Mouse (Mus musculus) limb, embryonic 12.5 days (tissue): ENCODE measurements around the gene Slc16a9. TPM values are rescaled to one million over a fixed set of nuclear protein-coding genes. Genes with fewer than 3 reads are reported as not detected.

Experiments used
- ATAC-seq: fragments of 200-750 bp; cut with Nextera tagmentation; 2 replicates; pipeline ENCODE4 v1.8.0; 2017; ENCODE audit warnings: low read depth, moderate TSS enrichment; ENCODE audit not compliant: insufficient number of reproducible peaks, insufficient read depth, low FRiP score, low TSS enrichment
- H3K27ac ChIP-seq: fragments of 300-500 bp; sonication (generic); 2 replicates; pipeline ENCODE4 v1.5.1; 2016; ENCODE audit warnings: mild to moderate bottlenecking, moderate library complexity
- H3K27me3 ChIP-seq: fragments of 300-500 bp; sonication (generic); 2 replicates; pipeline ENCODE4 v1.6.1; 2016; ENCODE audit warnings: mild to moderate bottlenecking, moderate library complexity
- H3K36me3 ChIP-seq: fragments of 300-500 bp; sonication (generic); 2 replicates; pipeline ENCODE4 v1.6.1; 2016; ENCODE audit warnings: mild to moderate bottlenecking, moderate library complexity
- H3K4me1 ChIP-seq: fragments of 300-500 bp; sonication (generic); replicated peaks from 2 replicates; pipeline ENCODE4 v1.6.1; 2016
- H3K4me2 ChIP-seq: fragments of 300-500 bp; sonication (generic); 2 replicates; pipeline ENCODE4 v1.6.1; 2016; ENCODE audit warnings: mild to moderate bottlenecking, moderate library complexity
- H3K4me3 ChIP-seq: fragments of 300-500 bp; sonication (generic); replicated peaks from 2 replicates; pipeline ENCODE4 v1.5.1; 2016; ENCODE audit warnings: mild to moderate bottlenecking
- H3K9ac ChIP-seq: fragments of 300-500 bp; sonication (generic); replicated peaks from 2 replicates; pipeline ENCODE4 v1.6.1; 2016; ENCODE audit warnings: mild to moderate bottlenecking, moderate library complexity
- H3K9me3 ChIP-seq: fragments of 300-500 bp; sonication (generic); 2 replicates; pipeline ENCODE4 v1.6.1; 2016; ENCODE audit warnings: mild to moderate bottlenecking, moderate library complexity
- WGBS: fragments of 180-500 bp; shearing (Covaris S2); methylation state at CpG from one replicate; pipeline ENCODE4 v1.1.7; 2016; 5-methylcytosine and 5-hydroxymethylcytosine counted together
- polyA plus RNA-seq: library from polyadenylated mRNA; unstranded; fragments of >200 nt; fragmentation: Nextera tagmentation; extraction: Ambion mirVana; gene quantifications from 2 replicates; pipeline ENCODE4 v1.2.1, GENCODE M21; 2016

The Slc16a9 gene
- polyA plus RNA-seq, 1 experiment from 2014 or later = 0.75 TPM

- H3K4me2 ChIP-seq = no peak overlapping the region
- H3K4me3 ChIP-seq = no peak overlapping the region
- no peak overlapping the region for H3K27ac ChIP-seq
- no peaks in the 10 kb centered on the region for H3K36me3 ChIP-seq
- no peak for ATAC-seq
- no peak overlapping the region for H3K9ac ChIP-seq
- peaks cover 26% of the 10 kb centered on the region for H3K27me3 ChIP-seq
- H3K9me3 ChIP-seq = no peaks in the 10 kb centered on the region
- H3K4me1 ChIP-seq = 0 out of 2 replicates have a peak, but pooled peaks cover 5% of the 10 kb centered on the region
- WGBS = 80% methylated on average over 6 of the region's 6 CpGs
Measured at GRCm38 (mm10) chr10:70250766-70251165, 5.9 kb downstream of the Slc16a9 start.

GRCm38 (mm10) chr10:70254666-70255065 lies 9.8 kb downstream of the Slc16a9 start:
- 71% methylated on average over 4 of the region's 4 CpGs for WGBS
- H3K9me3 ChIP-seq = no peaks in the 10 kb centered on the region
- no peaks in the 10 kb centered on the region for H3K4me1 ChIP-seq
- no peaks in the 10 kb centered on the region for H3K36me3 ChIP-seq
- H3K9ac ChIP-seq = no peak overlapping the region
- H3K27me3 ChIP-seq = no peaks in the 10 kb centered on the region
- H3K4me3 ChIP-seq = no peak overlapping the region
- no peak overlapping the region for H3K4me2 ChIP-seq
- H3K27ac ChIP-seq = no peak overlapping the region
- no peak for ATAC-seq

GRCm38 (mm10) chr10:70255601-70256210 lies 10.8 kb downstream of the Slc16a9 start:
- Histone ChIP-seq H3K4me3 (no peak overlapping the region), H3K27me3 (no peaks in the 10 kb centered on the region), H3K4me1 (no peaks in the 10 kb centered on the region), H3K27ac (no peak overlapping the region), H3K9me3 (no peaks in the 10 kb centered on the region), H3K9ac (no peak overlapping the region), H3K36me3 (no peaks in the 10 kb centered on the region), H3K4me2 (no peak overlapping the region)
- 86% methylated on average over 15 of the region's 15 CpGs for WGBS
- no peak for ATAC-seq

- H3K4me2 ChIP-seq = no peak overlapping the region
- no peak overlapping the region for H3K27ac ChIP-seq
- H3K9ac ChIP-seq = no peak overlapping the region
- WGBS = 84% methylated on average over 4 of the region's 4 CpGs
- H3K36me3 ChIP-seq = no peaks in the 10 kb centered on the region
- H3K4me1 ChIP-seq = no peaks in the 10 kb centered on the region
- H3K4me3 ChIP-seq = no peak overlapping the region
- no peak for ATAC-seq
- no peaks in the 10 kb centered on the region for H3K27me3 ChIP-seq
- no peaks in the 10 kb centered on the region for H3K9me3 ChIP-seq
Measured at GRCm38 (mm10) chr10:70257029-70257428, 12.1 kb downstream of the Slc16a9 start.

- ATAC-seq = no peak
- no peak overlapping the region for H3K27ac ChIP-seq
- H3K9me3 ChIP-seq = no peaks in the 10 kb centered on the region
- H3K4me2 ChIP-seq = no peak overlapping the region
- H3K27me3 ChIP-seq = no peaks in the 10 kb centered on the region
- WGBS = 74% methylated on average over 4 of the region's 4 CpGs
- no peaks in the 10 kb centered on the region for H3K36me3 ChIP-seq
- H3K4me3 ChIP-seq = no peak overlapping the region
- H3K4me1 ChIP-seq = no peaks in the 10 kb centered on the region
- H3K9ac ChIP-seq = no peak overlapping the region
Measured at GRCm38 (mm10) chr10:70260904-70261303, 16.0 kb downstream of the Slc16a9 start.

GRCm38 (mm10) chr10:70262051-70262450 lies 17.2 kb downstream of the Slc16a9 start:
- 80% methylated on average over 3 of the region's 3 CpGs for WGBS
- Histone ChIP-seq H3K4me3 (no peak overlapping the region), H3K4me1 (no peaks in the 10 kb centered on the region), H3K27ac (no peak overlapping the region), H3K36me3 (no peaks in the 10 kb centered on the region), H3K9ac (no peak overlapping the region), H3K9me3 (no peaks in the 10 kb centered on the region), H3K4me2 (no peak overlapping the region), H3K27me3 (no peaks in the 10 kb centered on the region)
- ATAC-seq = no peak

GRCm38 (mm10) chr10:70263681-70264189 lies 18.8 kb downstream of the Slc16a9 start:
- H3K27me3 ChIP-seq = no peaks in the 10 kb centered on the region
- no peaks in the 10 kb centered on the region for H3K9me3 ChIP-seq
- H3K4me1 ChIP-seq = no peaks in the 10 kb centered on the region
- no peak overlapping the region for H3K4me2 ChIP-seq
- no peaks in the 10 kb centered on the region for H3K36me3 ChIP-seq
- WGBS = 95% methylated on average over 4 of the region's 4 CpGs
- H3K9ac ChIP-seq = no peak overlapping the region
- ATAC-seq = no peak
- no peak overlapping the region for H3K4me3 ChIP-seq
- H3K27ac ChIP-seq = no peak overlapping the region

GRCm38 (mm10) chr10:70264337-70265036 lies 19.6 kb downstream of the Slc16a9 start:
- no peak overlapping the region for H3K9ac ChIP-seq
- no peak overlapping the region for H3K27ac ChIP-seq
- no peaks in the 10 kb centered on the region for H3K36me3 ChIP-seq
- WGBS = 90% methylated on average over 9 of the region's 9 CpGs
- no peak overlapping the region for H3K4me2 ChIP-seq
- ATAC-seq = no peak
- H3K4me1 ChIP-seq = no peaks in the 10 kb centered on the region
- H3K9me3 ChIP-seq = no peaks in the 10 kb centered on the region
- no peak overlapping the region for H3K4me3 ChIP-seq
- no peaks in the 10 kb centered on the region for H3K27me3 ChIP-seq

GRCm38 (mm10) chr10:70266501-70266900 lies 21.6 kb downstream of the Slc16a9 start:
- H3K4me1 ChIP-seq = no peaks in the 10 kb centered on the region
- no peak overlapping the region for H3K9ac ChIP-seq
- H3K9me3 ChIP-seq = no peaks in the 10 kb centered on the region
- no peak overlapping the region for H3K27ac ChIP-seq
- no peak overlapping the region for H3K4me2 ChIP-seq
- ATAC-seq = no peak
- 88% methylated on average over 6 of the region's 6 CpGs for WGBS
- no peaks in the 10 kb centered on the region for H3K27me3 ChIP-seq
- H3K4me3 ChIP-seq = no peak overlapping the region
- H3K36me3 ChIP-seq = no peaks in the 10 kb centered on the region

GRCm38 (mm10) chr10:70268581-70269446 lies 23.9 kb downstream of the Slc16a9 start:
- no peak for ATAC-seq
- no peak overlapping the region for H3K4me3 ChIP-seq
- no peak overlapping the region for H3K27ac ChIP-seq
- no peaks in the 10 kb centered on the region for H3K4me1 ChIP-seq
- no peaks in the 10 kb centered on the region for H3K27me3 ChIP-seq
- H3K9ac ChIP-seq = no peak overlapping the region
- no peaks in the 10 kb centered on the region for H3K36me3 ChIP-seq
- H3K4me2 ChIP-seq = no peak overlapping the region
- 80% methylated on average over 23 of the region's 23 CpGs for WGBS
- no peaks in the 10 kb centered on the region for H3K9me3 ChIP-seq

- no peaks in the 10 kb centered on the region for H3K27me3 ChIP-seq
- 84% methylated on average over 2 of the region's 2 CpGs for WGBS
- no peak overlapping the region for H3K9ac ChIP-seq
- ATAC-seq = no peak
- H3K4me1 ChIP-seq = no peaks in the 10 kb centered on the region
- H3K4me3 ChIP-seq = no peak overlapping the region
- H3K27ac ChIP-seq = no peak overlapping the region
- no peak overlapping the region for H3K4me2 ChIP-seq
- H3K36me3 ChIP-seq = no peaks in the 10 kb centered on the region
- H3K9me3 ChIP-seq = no peaks in the 10 kb centered on the region
Measured at GRCm38 (mm10) chr10:70269447-70269787, 24.5 kb downstream of the Slc16a9 start.
